Comparison of ENCODE assay signal across 8 mouse cellular contexts in the genomic region with DNA sequence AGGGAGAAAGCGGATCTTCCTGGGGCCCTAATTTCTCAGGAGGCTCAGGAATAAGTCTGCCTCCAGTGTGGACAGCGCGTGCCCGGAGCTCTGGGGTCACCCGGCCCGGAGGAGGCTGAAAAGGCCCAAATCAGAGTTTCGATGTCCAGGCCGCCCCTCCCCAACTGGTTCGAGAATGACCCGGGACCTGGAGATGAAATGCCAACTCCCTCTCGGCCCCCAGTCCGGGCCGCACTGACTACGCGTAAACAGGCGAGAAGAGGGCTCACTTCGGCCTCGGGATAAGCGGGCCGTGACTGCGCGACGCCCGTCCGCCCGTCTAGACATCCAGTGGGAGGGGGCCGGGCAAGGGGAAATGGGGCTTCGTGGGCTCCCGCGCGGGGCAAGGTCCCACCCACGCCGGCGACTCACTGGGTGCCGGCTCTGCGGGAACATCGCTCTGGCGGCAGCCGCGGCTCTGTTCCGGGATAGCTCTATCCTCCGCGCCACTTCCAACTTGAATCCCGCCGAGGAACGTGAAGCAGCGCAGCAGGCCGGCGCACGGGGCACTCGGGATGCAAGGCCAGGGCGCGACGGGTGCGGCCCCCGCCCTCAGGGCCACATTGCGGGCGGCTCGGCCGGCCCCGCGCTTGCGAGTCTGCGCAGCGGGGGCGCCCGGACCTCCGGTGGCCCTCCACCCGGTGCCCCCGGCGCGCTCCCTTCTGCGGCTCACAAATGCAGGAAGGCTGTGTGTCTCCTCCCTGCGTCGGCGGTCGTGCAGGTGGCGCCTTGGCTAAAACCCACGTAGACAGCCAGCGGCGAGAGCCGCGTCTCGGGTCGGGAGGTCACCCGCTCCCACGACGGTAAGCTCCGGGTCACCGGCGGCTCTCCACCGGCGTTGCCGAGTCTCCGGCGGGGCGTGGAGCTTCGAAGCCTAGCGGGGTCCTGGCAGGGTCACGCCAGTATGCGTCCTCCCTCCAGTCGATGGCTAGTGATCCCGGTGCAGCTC. TPM values are rescaled to one million over a fixed set of nuclear protein-coding genes. Genes with fewer than 3 reads are reported as not detected.
A peak's percentile ranks its signal among the peaks of the same experiment; 100 is the strongest.
DNase-seq lines count a peak whose midpoint lies in the region; ATAC-seq and TF ChIP-seq lines count a peak whose summit lies in the region.

No protein-coding gene starts in this region.

- peak; percentile 56 for DNase-seq in layer of hippocampus, adult 11-12 months (ENCODE audit: low spot score)
- no peak for DNase-seq in layer of hippocampus, adult 9-10 months (ENCODE audit: low spot score)
- DNase-seq in kidney, postnatal 25 days: peak; percentile 52 to 67
- DNase-seq in liver, postnatal 0 days: peak; percentile 59
- DNase-seq in ovary, adult 18-20 months (ENCODE audit: low spot score): peak; percentile 43
- DNase-seq in thymus, postnatal 25 days: peak; percentile 56

- H3K27ac ChIP-seq in embryonic facial prominence, embryonic 13.5 days: peak overlapping the region; percentile 97
- peak overlapping the region; percentile 91 for H3K27ac ChIP-seq in heart, embryonic 15.5 days
- H3K27ac ChIP-seq in liver, postnatal 0 days (ENCODE audit: low read depth): peak overlapping the region; percentile 95

- no peak for TF ChIP-seq CTCF in liver, postnatal 0 days (IDR thresholded peaks at IDR 0.05; ENCODE audit: low read depth)

- no peaks in the 10 kb centered on the region for H3K9me3 ChIP-seq in embryonic facial prominence, embryonic 13.5 days
- H3K9me3 ChIP-seq in heart, embryonic 15.5 days (replicated peaks): no peaks in the 10 kb centered on the region
- H3K9me3 ChIP-seq in liver, postnatal 0 days (ENCODE audit: low read length): no peaks in the 10 kb centered on the region

- H3K36me3 ChIP-seq in embryonic facial prominence, embryonic 13.5 days: no peaks in the 10 kb centered on the region
- no peaks in the 10 kb centered on the region for H3K36me3 ChIP-seq in heart, embryonic 15.5 days
- H3K36me3 ChIP-seq in liver, postnatal 0 days (replicated peaks; ENCODE audit: insufficient read depth, low read length): no peaks in the 10 kb centered on the region; the same call in 1 of the 2 replicates

- no peak for ATAC-seq in embryonic facial prominence, embryonic 13.5 days (ENCODE audit: insufficient number of reproducible peaks, insufficient read depth, low FRiP score, low TSS enrichment, low read depth)
- ATAC-seq in heart, embryonic 15.5 days (replicated peaks; ENCODE audit: insufficient number of reproducible peaks, insufficient read depth, low FRiP score, low read depth): peak; percentile 1; the same call in 1 of the 2 replicates
- ATAC-seq in liver, postnatal 0 days: no peak

- peak overlapping the region; percentile 65 for H3K4me2 ChIP-seq in embryonic facial prominence, embryonic 13.5 days
- H3K4me2 ChIP-seq in heart, embryonic 15.5 days: peak overlapping the region; percentile 94
- peak overlapping the region; percentile 80 for H3K4me2 ChIP-seq in liver, postnatal 0 days (ENCODE audit: low read depth, low read length)

- peak overlapping the region; percentile 86 for H3K4me3 ChIP-seq in embryonic facial prominence, embryonic 13.5 days
- peak overlapping the region; percentile 75 for H3K4me3 ChIP-seq in heart, embryonic 15.5 days
- H3K4me3 ChIP-seq in liver, postnatal 0 days (ENCODE audit: low read depth, low read length): peak overlapping the region; percentile 79

- WGBS in embryonic facial prominence, embryonic 13.5 days: 1% methylated on average over 96 of the region's 103 CpGs
- WGBS in heart, embryonic 15.5 days: under 1% methylated on average over 103 of the region's 103 CpGs
- 4% methylated on average over 76 of the region's 103 CpGs for WGBS in liver, postnatal 0 days (ENCODE audit: insufficient replicate concordance)

- no peaks in the 10 kb centered on the region for H3K27me3 ChIP-seq in embryonic facial prominence, embryonic 13.5 days
- H3K27me3 ChIP-seq in heart, embryonic 15.5 days: peaks cover 49% of the 10 kb centered on the region
- 0 out of 2 replicates have a peak, but pooled peaks cover 3% of the 10 kb centered on the region for H3K27me3 ChIP-seq in liver, postnatal 0 days (ENCODE audit: insufficient read depth, low read length)

- peak overlapping the region; percentile 91 for H3K9ac ChIP-seq in embryonic facial prominence, embryonic 13.5 days
- peak overlapping the region; percentile 69 for H3K9ac ChIP-seq in heart, embryonic 15.5 days
- H3K9ac ChIP-seq in liver, postnatal 0 days (replicated peaks): peak overlapping the region; percentile 87

- peaks cover 37% of the 10 kb centered on the region for H3K4me1 ChIP-seq in embryonic facial prominence, embryonic 13.5 days
- H3K4me1 ChIP-seq in heart, embryonic 15.5 days (replicated peaks): peaks cover 36% of the 10 kb centered on the region
- peaks cover 8% of the 10 kb centered on the region; the same call in 1 of the 2 replicates for H3K4me1 ChIP-seq in liver, postnatal 0 days (ENCODE audit: insufficient read depth)

- TF ChIP-seq EP300 in liver, postnatal 0 days (IDR thresholded peaks at IDR 0.05; ENCODE audit: low read depth): no peak

RNA-seq across cellular contexts. Expression of a gene that starts 0.9 kb away (rescaled TPM):
- 32.6 and 36.7 TPM in 2 replicates for polyA plus RNA-seq in embryonic facial prominence, embryonic 13.5 days (2015; fragmentation: Nextera tagmentation; extraction: Ambion mirVana)
- polyA plus RNA-seq in heart, embryonic 15.5 days (2015; fragmentation: Nextera tagmentation; extraction: Ambion mirVana): 6.1 and 10.1 TPM in 2 replicates
- polyA plus RNA-seq in liver, postnatal 0 days (2015; fragmentation: Nextera tagmentation; extraction: Ambion mirVana): 20.3 and 21.2 TPM in 2 replicates
